Mouse (Mus musculus) intestine, postnatal 0 days (tissue): ENCODE data around the gene Apoh. TPM values are rescaled to one million over a fixed set of nuclear protein-coding genes. Genes with fewer than 3 reads are reported as not detected.

Experiments used
- ATAC-seq: fragments of 200-750 bp; cut with Nextera tagmentation; 2 replicates; pipeline ENCODE4 v1.8.0; 2017; ENCODE audit warnings: mild to moderate bottlenecking, moderate TSS enrichment, moderate library complexity
- H3K27ac ChIP-seq: fragments of 300-500 bp; sonication (generic); 2 replicates; pipeline ENCODE4 v1.5.1; 2014; ENCODE audit warnings: mild to moderate bottlenecking, low read depth, low read length, moderate library complexity
- H3K27me3 ChIP-seq: fragments of 300-500 bp; sonication (generic); replicated peaks from 2 replicates; pipeline ENCODE4 v1.6.1; 2014; ENCODE audit warnings: low read length, mixed read lengths; ENCODE audit not compliant: control insufficient read depth, insufficient read depth
- H3K36me3 ChIP-seq: fragments of 300-500 bp; sonication (generic); 2 replicates; pipeline ENCODE4 v1.6.1; 2014; ENCODE audit warnings: mild to moderate bottlenecking, moderate library complexity; ENCODE audit not compliant: control insufficient read depth, insufficient read depth
- H3K4me1 ChIP-seq: fragments of 300-500 bp; sonication (generic); replicated peaks from 2 replicates; pipeline ENCODE4 v1.6.1; 2014; ENCODE audit warnings: antibody characterized with exemption, low read length, mixed read lengths; ENCODE audit not compliant: control insufficient read depth, insufficient read depth
- H3K4me2 ChIP-seq: fragments of 300-500 bp; sonication (generic); replicated peaks from 2 replicates; pipeline ENCODE4 v1.6.1; 2014; ENCODE audit warnings: low read depth, mild to moderate bottlenecking, moderate library complexity
- H3K4me3 ChIP-seq: fragments of 300-500 bp; sonication (generic); 2 replicates; pipeline ENCODE4 v1.5.1; 2014; ENCODE audit warnings: low read depth, low read length
- H3K9ac ChIP-seq: fragments of 300-500 bp; sonication (generic); 2 replicates; pipeline ENCODE4 v1.6.1; 2014; ENCODE audit warnings: mild to moderate bottlenecking, low read depth, low read length
- H3K9me3 ChIP-seq: fragments of 300-500 bp; sonication (generic); 2 replicates; pipeline ENCODE4 v1.6.1; 2016; ENCODE audit warnings: mixed run types; ENCODE audit not compliant: control insufficient read depth
- CTCF ChIP-seq: sonication (generic); IDR thresholded peaks from 2 replicates; pipeline ENCODE4 v1.5.1; 2016; ENCODE audit warnings: low read depth, mild to moderate bottlenecking, control low read depth, antibody characterized with exemption, moderate library complexity
- WGBS: fragments of 180-500 bp; shearing (Covaris S2); extraction: QIAGEN DNeasy Blood & Tissue Kit; methylation state at CpG from one replicate; pipeline ENCODE4 v1.1.7; 2014; 5-methylcytosine and 5-hydroxymethylcytosine counted together
- polyA plus RNA-seq: library from polyadenylated mRNA; unstranded; fragments of >200 nt; fragmentation: Nextera tagmentation; extraction: Ambion mirVana; gene quantifications from 2 replicates; pipeline ENCODE4 v1.2.1, GENCODE M21; 2015

Gene Apoh
- polyA plus RNA-seq, 1 experiment from 2014 or later, result 0.77 TPM

DNA sequence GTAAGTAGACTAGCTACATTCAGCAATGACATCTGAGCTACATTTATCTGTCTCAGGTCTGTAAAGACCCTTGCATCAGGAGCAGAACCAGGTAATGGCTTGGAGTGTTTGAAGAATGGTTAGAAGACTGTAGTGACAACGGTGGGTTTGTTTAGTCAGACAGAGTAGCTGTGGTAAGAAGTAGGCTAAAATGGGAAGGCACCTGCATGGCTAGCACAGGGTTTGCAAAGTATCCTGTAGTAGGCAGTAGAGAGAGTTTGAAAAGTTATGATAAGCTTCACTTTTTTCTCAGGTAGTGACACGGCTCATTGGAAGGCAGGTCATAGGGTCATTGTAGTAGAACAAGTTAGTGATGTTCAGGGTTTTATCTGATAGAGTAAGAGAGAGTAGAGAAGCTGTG lies 85.9 kb downstream of the Apoh start:
- no peaks in the 10 kb centered on the region for H3K36me3 ChIP-seq
- H3K4me3 ChIP-seq, result no peak overlapping the region
- 52% methylated on average over 2 of the region's 2 CpGs for WGBS
- 0 out of 2 replicates have a peak, but pooled peaks have one; percentile 21 for TF ChIP-seq CTCF
- H3K4me1 ChIP-seq, result no peaks in the 10 kb centered on the region
- no peak overlapping the region for H3K4me2 ChIP-seq
- no peaks in the 10 kb centered on the region for H3K9me3 ChIP-seq
- H3K9ac ChIP-seq, result no peak overlapping the region
- H3K27me3 ChIP-seq, result no peaks in the 10 kb centered on the region
- no peak overlapping the region for H3K27ac ChIP-seq
- ATAC-seq, result no peak

DNA sequence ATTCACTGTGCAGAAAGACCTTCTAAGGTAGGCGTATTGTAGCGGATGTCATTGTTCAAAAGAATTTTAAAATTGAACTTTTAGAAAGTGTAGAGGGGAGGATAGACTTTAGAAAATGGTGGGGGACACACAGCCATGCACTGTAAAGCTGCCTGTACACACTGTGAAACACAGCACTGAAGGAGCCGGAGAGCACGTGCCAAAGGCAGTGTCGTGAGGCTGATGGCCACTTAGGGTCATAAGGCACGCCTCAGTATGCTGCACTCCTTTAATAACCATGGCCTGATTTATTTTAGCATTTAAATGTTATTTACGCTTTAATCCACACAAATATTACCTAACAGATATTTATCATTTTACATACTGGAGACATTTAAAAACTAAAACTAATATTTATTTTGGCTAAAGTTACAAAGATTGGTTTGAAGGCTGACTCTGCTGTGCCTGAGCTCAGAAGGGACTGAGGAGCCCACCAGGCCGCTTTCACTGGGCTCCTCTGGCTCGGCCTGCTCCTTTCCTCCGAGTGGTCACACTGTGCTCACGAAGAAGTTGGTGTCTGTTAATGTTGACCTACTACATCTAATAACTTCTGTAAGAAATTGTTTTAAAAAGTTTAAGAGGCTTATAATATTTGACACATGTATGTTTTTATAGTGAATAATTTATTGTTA lies 100.9 kb downstream of the Apoh start:
- no peaks in the 10 kb centered on the region for H3K4me1 ChIP-seq
- no peak for ATAC-seq
- no peak overlapping the region for H3K9ac ChIP-seq
- no peak for TF ChIP-seq CTCF
- H3K36me3 ChIP-seq, result no peaks in the 10 kb centered on the region
- H3K4me2 ChIP-seq, result no peak overlapping the region
- no peak overlapping the region for H3K4me3 ChIP-seq
- 79% methylated on average over 11 of the region's 11 CpGs for WGBS
- no peaks in the 10 kb centered on the region for H3K9me3 ChIP-seq
- H3K27me3 ChIP-seq, result no peaks in the 10 kb centered on the region
- H3K27ac ChIP-seq, result no peak overlapping the region

DNA sequence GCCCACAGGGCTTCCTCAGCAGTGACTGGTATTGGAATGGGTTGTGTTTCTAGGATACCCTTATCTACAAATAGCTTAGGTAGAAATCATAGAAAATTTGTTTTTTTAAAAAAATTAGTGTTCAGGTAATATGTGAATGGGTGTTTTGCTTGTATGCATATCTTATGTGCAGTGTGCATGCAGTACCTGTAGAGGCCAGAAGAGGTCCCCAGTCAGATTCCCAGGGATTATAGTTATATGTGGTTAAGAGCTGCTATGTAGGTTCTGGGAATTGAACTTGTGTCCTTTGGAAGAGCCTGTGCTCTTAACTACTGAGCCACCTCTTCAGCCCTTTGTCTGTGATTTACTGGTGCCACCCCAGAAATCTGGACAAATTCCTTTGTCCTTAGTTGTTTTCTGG lies 104.0 kb downstream of the Apoh start:
- Histone ChIP-seq H3K9ac (no peak overlapping the region), H3K9me3 (peaks cover 5% of the 10 kb centered on the region; the same call in 1 of the 2 replicates), H3K36me3 (no peaks in the 10 kb centered on the region), H3K4me3 (no peak overlapping the region), H3K4me1 (no peaks in the 10 kb centered on the region), H3K27ac (no peak overlapping the region), H3K4me2 (no peak overlapping the region), H3K27me3 (no peaks in the 10 kb centered on the region)
- TF ChIP-seq CTCF, result peak; percentile 64
- no peak for ATAC-seq

DNA sequence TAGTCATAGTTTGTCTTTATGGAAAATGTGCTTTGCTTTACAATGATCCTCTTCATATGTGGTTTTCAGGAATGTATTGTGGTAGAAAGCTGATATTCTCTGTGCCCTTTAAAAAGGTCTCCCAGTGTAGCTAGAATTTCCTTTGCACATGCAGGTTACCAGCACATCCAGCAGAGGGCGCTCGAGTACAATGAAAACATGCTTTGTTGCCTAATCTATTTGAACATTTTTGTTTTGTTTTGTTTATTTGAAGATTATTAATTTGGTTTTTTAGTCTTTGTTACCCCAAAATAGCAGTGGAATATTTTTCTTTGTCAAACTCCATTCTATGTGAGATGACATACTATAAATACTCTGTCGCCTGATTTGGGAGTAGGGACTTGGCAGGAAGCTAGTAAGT lies 106.7 kb downstream of the Apoh start:
- Histone ChIP-seq H3K4me3 (no peak overlapping the region), H3K9me3 (peaks cover 5% of the 10 kb centered on the region; the same call in 1 of the 2 replicates), H3K27ac (no peak overlapping the region), H3K4me2 (no peak overlapping the region), H3K36me3 (no peaks in the 10 kb centered on the region), H3K4me1 (no peaks in the 10 kb centered on the region), H3K27me3 (no peaks in the 10 kb centered on the region), H3K9ac (no peak overlapping the region)
- peak; percentile 89 for TF ChIP-seq CTCF
- no peak for ATAC-seq
- 27% methylated on average over 3 of the region's 3 CpGs for WGBS

DNA sequence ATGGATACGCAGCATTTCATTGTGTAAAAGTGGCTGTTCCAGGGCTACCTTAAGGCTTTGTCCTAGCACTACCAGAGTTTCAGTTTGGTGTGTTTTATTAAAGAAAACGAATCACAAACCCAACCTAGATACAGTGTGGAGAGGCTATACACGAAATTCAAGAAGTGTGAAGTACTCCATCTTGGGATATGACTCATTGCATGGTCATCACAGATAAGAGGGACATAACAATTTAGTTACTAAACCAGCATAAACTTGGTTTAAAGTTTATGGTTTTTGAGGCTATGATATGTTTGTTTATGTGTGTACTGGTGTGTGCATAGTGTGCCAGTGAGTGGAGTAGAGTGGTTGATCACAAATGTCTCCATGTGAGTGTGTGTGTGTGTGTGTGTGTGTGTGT lies 116.4 kb downstream of the Apoh start:
- H3K9ac ChIP-seq, result no peak overlapping the region
- no peaks in the 10 kb centered on the region for H3K9me3 ChIP-seq
- no peaks in the 10 kb centered on the region for H3K27me3 ChIP-seq
- TF ChIP-seq CTCF, result no peak
- no peaks in the 10 kb centered on the region for H3K4me1 ChIP-seq
- WGBS, result 83% methylated on average over 3 of the region's 3 CpGs
- no peaks in the 10 kb centered on the region for H3K36me3 ChIP-seq
- H3K4me2 ChIP-seq, result no peak overlapping the region
- ATAC-seq, result no peak
- H3K27ac ChIP-seq, result no peak overlapping the region
- no peak overlapping the region for H3K4me3 ChIP-seq

Other genes starting within 250 kb of the Apoh start
- 14.5 and 15.0 TPM in 2 replicates for gene Prkca, start 574 bp downstream of the Apoh start, polyA plus RNA-seq
- gene Cep112, start 81.8 kb downstream of the Apoh start, polyA plus RNA-seq, result 3.8 and 3.9 TPM in 2 replicates